Mouse (Mus musculus) layer of hippocampus, postnatal 14 days (tissue): ENCODE measurements at regions not wholly inside any gene's neighbourhood (a gene's known extent, or its start where the extent isn't known, plus 50 kb on each side); places are given as distances from the start of the nearest gene placed in this dataset.

ENCODE experiments used
- DNase-seq, 2 experiments: peaks; one replicate each; pipeline ENCODE4 v3.0.0; 2021 to 2022; ENCODE audit warnings: low spot score in 2 of 2, mixed read lengths in 1 of 2

GRCm38 (mm10) chr8:97733338-97733737, 1682.9 kb downstream of the Cdh8 start:
- DNase-seq: peak in 1 of 2 experiments; percentile 62

- DNase-seq: no peak
Measured at GRCm38 (mm10) chr8:97722627-97723026, 1693.6 kb downstream of the Cdh8 start.

- DNase-seq: peak in 1 of 2 experiments; percentile 7
Measured at GRCm38 (mm10) chr8:97701706-97702105, 1714.6 kb downstream of the Cdh8 start.

GRCm38 (mm10) chr8:97664404-97664803, 1751.9 kb downstream of the Cdh8 start:
- DNase-seq: no peak

DNA sequence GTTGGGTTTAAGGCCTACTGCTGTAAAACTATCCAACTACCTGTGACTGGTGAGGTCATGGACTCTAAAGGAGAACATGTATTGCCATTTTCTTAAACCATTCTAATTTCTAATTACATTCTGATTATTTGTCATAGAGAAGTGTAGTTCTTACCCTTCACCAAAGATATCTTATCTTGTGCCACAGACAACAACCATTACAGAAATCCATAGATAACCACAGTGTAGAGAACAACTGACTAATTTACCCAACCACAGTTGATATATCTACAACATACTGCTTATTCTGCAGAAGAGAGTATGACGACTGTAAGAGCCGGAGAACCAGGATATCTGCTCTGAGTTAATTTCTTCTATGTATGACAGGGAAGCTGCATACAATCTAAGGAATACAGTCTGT, 1754.1 kb downstream of the Cdh8 start:
- no peak for DNase-seq

DNA sequence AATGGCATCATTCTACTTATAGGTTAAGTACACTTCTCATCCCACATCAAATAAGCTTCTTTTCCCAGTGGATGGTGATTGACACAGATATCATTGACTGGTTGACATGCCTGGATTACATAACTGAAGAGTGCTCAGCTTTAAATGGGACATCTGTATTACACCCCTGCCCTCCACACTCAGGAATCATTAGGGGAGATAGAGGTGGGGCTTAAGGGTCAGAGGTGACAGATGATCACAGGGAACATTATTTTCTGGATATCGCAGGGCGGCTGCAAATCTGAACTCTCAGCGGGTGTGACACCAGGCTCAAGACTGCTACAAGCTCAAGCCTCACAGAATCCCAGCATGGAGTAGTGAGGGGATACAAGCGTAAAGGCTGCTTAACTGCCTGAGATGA, 1763.5 kb upstream of the Got2 start:
- no peak for DNase-seq

DNA sequence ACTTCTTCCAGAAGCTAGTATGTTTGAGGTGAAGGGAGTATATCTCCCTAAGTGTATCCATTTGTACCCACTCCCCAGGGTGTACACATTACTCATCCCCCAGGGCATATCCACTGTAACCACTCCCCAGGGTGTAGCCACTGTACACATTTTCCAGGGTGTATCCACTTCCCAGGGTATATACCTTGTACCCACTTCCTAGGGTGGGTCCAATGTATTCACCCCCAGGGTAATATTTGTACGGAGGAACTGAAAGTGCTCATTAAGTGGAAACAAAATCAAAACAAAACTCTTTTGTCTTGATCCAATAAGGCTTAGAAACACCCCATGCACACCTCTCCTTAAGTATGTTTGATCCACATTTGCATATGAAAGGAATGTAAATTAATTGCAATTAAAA, 1744.6 kb upstream of the Got2 start:
- no peak for DNase-seq
